Mouse (Mus musculus): ENCODE measurements around the gene Cdk18. TPM values are rescaled to one million over a fixed set of nuclear protein-coding genes. Genes with fewer than 3 reads are reported as not detected.
A peak's percentile ranks its signal among the peaks of the same experiment; 100 is the strongest.
"Not testable (repeated sequence)": the region's sequence is repeated elsewhere in the genome, so short reads cannot be mapped to it uniquely, and the experiment has no call there.

Gene Cdk18
- polyA plus RNA-seq, 1 experiment from 2014 or later, result 1.7 TPM

DNA sequence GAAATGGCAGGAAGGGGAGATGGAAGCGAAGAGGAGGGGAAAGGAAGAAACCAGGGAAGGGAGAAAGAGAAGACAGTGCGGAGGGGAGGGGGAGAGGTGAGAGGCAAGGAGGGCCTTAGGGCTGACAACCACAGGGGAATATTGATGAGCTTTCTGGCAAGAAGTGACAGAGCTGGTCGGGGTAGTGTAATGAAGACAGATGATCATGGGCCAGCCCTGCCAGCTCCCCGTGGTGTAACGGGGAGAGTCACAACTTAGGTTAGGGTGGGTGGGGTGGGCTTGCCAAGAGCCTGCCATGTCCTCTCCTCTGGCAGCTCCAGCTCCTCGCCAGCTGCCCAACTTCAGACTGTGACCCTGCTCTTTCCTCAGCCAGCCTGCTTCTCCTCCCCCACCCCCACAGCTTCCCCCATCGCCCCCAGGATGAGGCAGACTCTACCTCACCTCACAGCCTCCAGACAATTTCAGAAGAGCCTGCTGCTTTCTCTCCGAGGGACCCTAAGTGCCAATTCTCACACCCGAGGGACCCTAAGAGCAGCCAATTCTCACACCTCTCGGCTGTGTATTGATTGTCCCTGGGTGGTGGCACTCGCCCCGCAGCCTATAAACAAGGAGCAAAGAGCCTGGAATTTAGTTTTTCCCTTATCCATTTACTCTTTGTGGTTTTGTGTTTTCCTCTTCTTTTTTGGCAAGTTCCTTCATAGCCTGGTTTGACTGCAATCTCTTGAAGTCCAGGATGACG, 25.5 kb upstream of the Cdk18 start:
- Histone ChIP-seq H3K27me3 (ENCODE audit: control insufficient read depth, insufficient read depth, low read length) (peaks cover 15% of the 10 kb centered on the region; the same call in 1 of the 2 replicates), H3K9me3 (replicated peaks; ENCODE audit: control insufficient read depth, low read length) (peaks cover 2% of the 10 kb centered on the region; the same call in 1 of the 2 replicates), H3K4me1 (ENCODE audit: control insufficient read depth, insufficient read depth, low read length) (peaks cover 3% of the 10 kb centered on the region), H3K36me3 (ENCODE audit: control insufficient read depth, insufficient read depth) (no peaks in the 10 kb centered on the region), H3K4me3 (ENCODE audit: low read length) (no peak overlapping the region), H3K9ac (ENCODE audit: low read length) (no peak overlapping the region), H3K4me2 (ENCODE audit: low read depth, low read length) (no peak overlapping the region), H3K27ac (ENCODE audit: low read length) (no peak overlapping the region)
- WGBS, result 24% methylated on average over 13 of the region's 13 CpGs
- ATAC-seq (replicated peaks; ENCODE audit: extremely low read depth, insufficient read depth, low FRiP score), result no peak

DNA sequence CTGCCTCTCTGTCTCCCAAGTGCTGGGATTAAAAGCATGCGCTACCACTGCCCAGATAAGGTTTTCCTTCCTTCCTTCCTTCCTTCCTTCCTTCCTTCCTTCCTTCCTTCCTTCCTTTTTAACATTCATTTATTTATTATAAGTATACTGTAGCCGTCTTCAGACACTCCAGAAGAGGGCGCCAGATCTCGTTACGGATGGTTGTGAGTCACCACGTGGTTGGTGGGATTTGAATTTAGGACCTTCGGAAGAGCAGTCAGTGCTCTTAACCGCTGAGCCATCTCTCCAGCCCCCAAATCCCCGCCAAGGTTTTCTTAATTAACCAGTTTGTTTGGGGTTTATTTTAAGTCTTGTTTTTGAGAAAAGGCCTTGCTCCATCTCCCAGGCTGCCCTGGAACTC, 23.1 kb upstream of the Cdk18 start:
- 51% methylated on average over 9 of the region's 9 CpGs for WGBS
- peaks cover 27% of the 10 kb centered on the region for H3K27me3 ChIP-seq (ENCODE audit: control insufficient read depth, insufficient read depth, low read length)

DNA sequence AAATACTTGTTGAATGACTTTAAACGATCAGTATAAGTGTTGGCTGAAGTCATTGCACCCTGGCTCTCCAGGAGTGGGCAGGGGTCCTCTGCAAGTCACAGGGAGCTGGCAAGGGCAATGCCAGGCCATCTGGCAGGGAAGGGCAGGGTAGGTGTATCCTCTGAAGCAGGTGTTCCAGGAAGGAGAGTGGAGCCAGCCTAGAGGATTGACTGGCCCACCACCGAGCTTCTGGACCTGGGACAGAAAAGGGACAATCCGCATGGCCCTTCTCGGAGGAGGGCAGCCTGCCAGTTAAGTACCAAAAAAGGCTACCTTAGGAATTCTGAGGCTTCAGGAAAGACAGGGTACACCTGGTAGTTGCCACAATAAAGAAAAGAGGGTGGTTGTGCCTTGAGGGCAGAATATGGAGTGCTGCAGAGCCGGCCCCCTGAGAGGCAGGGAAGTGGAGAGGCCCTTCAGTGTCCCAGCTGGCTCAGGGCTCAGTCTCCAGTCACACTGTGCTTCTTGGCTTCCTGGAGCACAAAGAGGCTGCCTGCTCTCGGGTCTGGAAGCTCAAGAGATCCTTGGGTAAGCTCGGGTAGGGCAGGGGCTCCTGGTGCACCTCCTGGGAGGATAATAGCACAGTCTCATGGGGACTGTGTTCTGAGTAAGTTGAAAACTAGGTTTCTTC, 21.9 kb upstream of the Cdk18 start:
- no peak overlapping the region for H3K27ac ChIP-seq (ENCODE audit: low read length)
- no peak overlapping the region for H3K4me3 ChIP-seq (ENCODE audit: low read length)
- peaks cover 2% of the 10 kb centered on the region; the same call in 1 of the 2 replicates for H3K4me1 ChIP-seq (ENCODE audit: control insufficient read depth, insufficient read depth, low read length)
- WGBS, result 50% methylated on average over 7 of the region's 7 CpGs
- no peak overlapping the region for H3K4me2 ChIP-seq (ENCODE audit: low read depth, low read length)
- ATAC-seq (replicated peaks; ENCODE audit: extremely low read depth, insufficient read depth, low FRiP score), result no peak
- H3K36me3 ChIP-seq (ENCODE audit: control insufficient read depth, insufficient read depth), result no peaks in the 10 kb centered on the region
- peaks cover 2% of the 10 kb centered on the region; the same call in 1 of the 2 replicates for H3K9me3 ChIP-seq (replicated peaks; ENCODE audit: control insufficient read depth, low read length)
- H3K9ac ChIP-seq (ENCODE audit: low read length), result no peak overlapping the region
- H3K27me3 ChIP-seq (ENCODE audit: control insufficient read depth, insufficient read depth, low read length), result peaks cover 26% of the 10 kb centered on the region

More for the DNA sequence above, 23.1 kb upstream of the Cdk18 start:
- ATAC-seq (replicated peaks; ENCODE audit: extremely low read depth, insufficient read depth, low FRiP score); H3K4me2 ChIP-seq (ENCODE audit: low read depth, low read length); H3K36me3 ChIP-seq (ENCODE audit: control insufficient read depth, insufficient read depth); H3K4me1 ChIP-seq (ENCODE audit: control insufficient read depth, insufficient read depth, low read length); H3K27ac ChIP-seq (ENCODE audit: low read length); H3K9ac ChIP-seq (ENCODE audit: low read length); H3K4me3 ChIP-seq (ENCODE audit: low read length); H3K9me3 ChIP-seq (replicated peaks; ENCODE audit: control insufficient read depth, low read length): not testable (repeated sequence)

- peaks cover 26% of the 10 kb centered on the region for H3K27me3 ChIP-seq (ENCODE audit: control insufficient read depth, insufficient read depth, low read length)
- 54% methylated on average over 4 of the region's 4 CpGs for WGBS
- no peak overlapping the region for H3K4me2 ChIP-seq (ENCODE audit: low read depth, low read length)
- no peaks in the 10 kb centered on the region for H3K36me3 ChIP-seq (ENCODE audit: control insufficient read depth, insufficient read depth)
- H3K27ac ChIP-seq (ENCODE audit: low read length), result no peak overlapping the region
- no peak overlapping the region for H3K4me3 ChIP-seq (ENCODE audit: low read length)
- ATAC-seq (replicated peaks; ENCODE audit: extremely low read depth, insufficient read depth, low FRiP score), result no peak
- H3K9ac ChIP-seq (ENCODE audit: low read length), result no peak overlapping the region
- peaks cover 2% of the 10 kb centered on the region; the same call in 1 of the 2 replicates for H3K4me1 ChIP-seq (ENCODE audit: control insufficient read depth, insufficient read depth, low read length)
- H3K9me3 ChIP-seq (replicated peaks; ENCODE audit: control insufficient read depth, low read length), result no peaks in the 10 kb centered on the region
These were observed 20.2 kb upstream of the Cdk18 start for GRCm38 (mm10) chr1:132159681-132160080.

- Histone ChIP-seq H3K27ac (ENCODE audit: low read length) (no peak overlapping the region), H3K4me1 (ENCODE audit: control insufficient read depth, insufficient read depth, low read length) (peaks cover 3% of the 10 kb centered on the region), H3K36me3 (ENCODE audit: control insufficient read depth, insufficient read depth) (no peaks in the 10 kb centered on the region), H3K9me3 (replicated peaks; ENCODE audit: control insufficient read depth, low read length) (no peaks in the 10 kb centered on the region), H3K4me2 (ENCODE audit: low read depth, low read length) (no peak overlapping the region), H3K27me3 (ENCODE audit: control insufficient read depth, insufficient read depth, low read length) (peaks cover 26% of the 10 kb centered on the region), H3K9ac (ENCODE audit: low read length) (no peak overlapping the region), H3K4me3 (ENCODE audit: low read length) (no peak overlapping the region)
- WGBS, result 22% methylated on average over 2 of the region's 2 CpGs
- ATAC-seq (replicated peaks; ENCODE audit: extremely low read depth, insufficient read depth, low FRiP score), result 0 out of 2 replicates have a peak, but pooled peaks have one; percentile 10
These were observed 19.3 kb upstream of the Cdk18 start for GRCm38 (mm10) chr1:132158741-132159140.

DNA sequence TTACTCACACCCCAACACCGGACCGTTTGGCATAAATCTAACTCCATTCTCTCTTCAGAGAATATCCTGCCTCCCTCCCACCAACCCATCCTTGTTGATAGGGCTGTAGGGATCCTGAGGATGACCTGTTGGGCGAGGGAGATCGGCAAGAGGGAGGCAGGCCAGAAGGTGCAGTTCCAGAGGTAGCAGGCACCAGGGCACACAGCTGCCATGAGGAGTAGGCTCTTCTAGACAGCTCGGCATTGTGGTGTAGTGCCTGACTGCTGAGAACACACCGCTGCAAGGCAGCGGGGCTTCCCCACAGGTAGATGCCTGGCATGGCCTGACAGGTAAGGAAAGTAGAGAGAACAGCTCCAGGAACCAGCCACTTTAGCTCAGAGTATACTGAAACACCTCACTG, 18.3 kb upstream of the Cdk18 start:
- Histone ChIP-seq H3K27me3 (ENCODE audit: control insufficient read depth, insufficient read depth, low read length) (peaks cover 26% of the 10 kb centered on the region), H3K4me3 (ENCODE audit: low read length) (no peak overlapping the region), H3K36me3 (ENCODE audit: control insufficient read depth, insufficient read depth) (no peaks in the 10 kb centered on the region), H3K4me1 (ENCODE audit: control insufficient read depth, insufficient read depth, low read length) (peaks cover 7% of the 10 kb centered on the region), H3K9ac (ENCODE audit: low read length) (no peak overlapping the region), H3K4me2 (ENCODE audit: low read depth, low read length) (peak overlapping the region; percentile 23; the same call in 1 of the 2 replicates), H3K27ac (ENCODE audit: low read length) (no peak overlapping the region), H3K9me3 (replicated peaks; ENCODE audit: control insufficient read depth, low read length) (no peaks in the 10 kb centered on the region)
- WGBS, result 28% methylated on average over 7 of the region's 7 CpGs
- no peak for ATAC-seq (replicated peaks; ENCODE audit: extremely low read depth, insufficient read depth, low FRiP score)

GRCm38 (mm10) chr1:132157016-132157781, 17.7 kb upstream of the Cdk18 start:
- no peak overlapping the region for H3K9ac ChIP-seq (ENCODE audit: low read length)
- H3K4me3 ChIP-seq (ENCODE audit: low read length), result no peak overlapping the region
- H3K36me3 ChIP-seq (ENCODE audit: control insufficient read depth, insufficient read depth), result no peaks in the 10 kb centered on the region
- ATAC-seq (replicated peaks; ENCODE audit: extremely low read depth, insufficient read depth, low FRiP score), result no peak
- peak overlapping the region; percentile 23; the same call in 1 of the 2 replicates for H3K4me2 ChIP-seq (ENCODE audit: low read depth, low read length)
- WGBS, result 20% methylated on average over 14 of the region's 14 CpGs
- H3K27ac ChIP-seq (ENCODE audit: low read length), result no peak overlapping the region
- no peaks in the 10 kb centered on the region for H3K9me3 ChIP-seq (replicated peaks; ENCODE audit: control insufficient read depth, low read length)
- peaks cover 26% of the 10 kb centered on the region for H3K27me3 ChIP-seq (ENCODE audit: control insufficient read depth, insufficient read depth, low read length)
- peaks cover 8% of the 10 kb centered on the region for H3K4me1 ChIP-seq (ENCODE audit: control insufficient read depth, insufficient read depth, low read length)

GRCm38 (mm10) chr1:132155737-132156136, 16.3 kb upstream of the Cdk18 start:
- WGBS, result 13% methylated on average over 6 of the region's 6 CpGs
- peak overlapping the region; percentile 14; the same call in 1 of the 2 replicates for H3K4me2 ChIP-seq (ENCODE audit: low read depth, low read length)

More at GRCm38 (mm10) chr1:132155737-132156136, 16.3 kb upstream of the Cdk18 start:
- Histone ChIP-seq H3K9me3 (replicated peaks; ENCODE audit: control insufficient read depth, low read length) (no peaks in the 10 kb centered on the region), H3K36me3 (ENCODE audit: control insufficient read depth, insufficient read depth) (no peaks in the 10 kb centered on the region), H3K27ac (ENCODE audit: low read length) (no peak overlapping the region), H3K27me3 (ENCODE audit: control insufficient read depth, insufficient read depth, low read length) (peaks cover 20% of the 10 kb centered on the region), H3K4me3 (ENCODE audit: low read length) (no peak overlapping the region), H3K4me1 (ENCODE audit: control insufficient read depth, insufficient read depth, low read length) (peaks cover 12% of the 10 kb centered on the region), H3K9ac (ENCODE audit: low read length) (no peak overlapping the region)
- no peak; the same call in 1 of the 2 replicates for ATAC-seq (replicated peaks; ENCODE audit: extremely low read depth, insufficient read depth, low FRiP score)
